Mouse (Mus musculus) testis, adult 2 months (tissue): ENCODE measurements around the gene Hdgfl3.

Experiments used
- CTCF ChIP-seq: fragments of 200-500 bp; IDR thresholded peaks from 2 replicates; pipeline ENCODE4 v1.5.1; 2012; ENCODE audit warnings: low read depth, mild to moderate bottlenecking, inconsistent platforms, low read length, moderate library complexity; ENCODE audit not compliant: control insufficient read depth, insufficient read depth, insufficient replicate concordance
- POLR2A ChIP-seq: fragments of 200-500 bp; IDR thresholded peaks from 2 replicates; pipeline ENCODE4 v1.6.1; 2012; ENCODE audit warnings: low read depth, mild to moderate bottlenecking, inconsistent platforms, low read length, moderate library complexity; ENCODE audit not compliant: control insufficient read depth

DNA sequence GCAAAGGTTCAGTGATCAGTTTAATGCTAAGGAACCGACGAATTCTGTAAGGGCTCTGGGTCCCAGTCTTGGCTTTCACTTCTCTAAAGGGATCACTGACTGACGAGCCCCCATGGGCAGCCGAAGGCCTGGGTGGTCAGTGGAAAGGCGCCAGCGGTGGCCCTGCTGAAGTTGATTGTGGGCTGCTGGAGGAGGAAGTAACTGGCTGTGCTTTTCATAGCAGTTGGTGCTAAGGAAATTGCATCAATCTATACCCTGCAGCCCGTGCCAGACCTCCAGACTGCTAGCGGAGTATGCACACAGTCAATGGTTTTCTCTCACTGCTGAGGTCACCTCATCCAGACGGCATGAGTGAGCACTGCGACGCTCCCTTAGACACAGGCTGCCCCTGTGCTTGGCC lies 74.2 kb downstream of the Hdgfl3 start:
- no peak for TF ChIP-seq CTCF
- no peak for TF ChIP-seq POLR2A
